Mouse (Mus musculus): ENCODE results near the gene Rgl2. TPM values are rescaled to one million over a fixed set of nuclear protein-coding genes. Genes with fewer than 3 reads are reported as not detected.
A peak's percentile ranks its signal among the peaks of the same experiment; 100 is the strongest.
"Not testable (repeated sequence)": the region's sequence is repeated elsewhere in the genome, so short reads cannot be mapped to it uniquely, and the experiment has no call there.

The Rgl2 gene
- polyA plus RNA-seq, 1 experiment from 2014 or later, result 60.9 TPM

DNA sequence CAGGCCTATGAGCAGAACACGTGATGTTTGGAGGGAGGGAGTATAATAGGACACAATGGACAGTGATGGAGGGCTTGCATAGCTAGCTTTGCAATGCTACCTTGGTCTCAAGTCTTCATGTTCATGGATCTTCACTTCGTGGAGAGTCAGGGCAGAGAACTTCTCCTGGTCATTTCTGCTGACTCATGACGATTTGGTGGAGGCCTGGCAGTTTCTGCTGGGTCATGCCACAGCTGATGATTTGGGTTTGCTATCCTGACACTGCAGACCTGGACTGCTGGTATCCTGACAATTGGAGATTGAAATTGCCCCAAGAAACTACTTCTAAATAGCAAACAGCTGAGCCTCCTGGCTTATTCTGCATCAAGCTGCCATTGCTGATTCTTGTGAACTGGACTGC is 44.2 kb downstream of the Rgl2 start:
- H3K9ac ChIP-seq, result no peak overlapping the region
- no peaks in the 10 kb centered on the region for H3K36me3 ChIP-seq (replicated peaks)
- no peak overlapping the region for H3K27ac ChIP-seq
- H3K27me3 ChIP-seq (replicated peaks), result peaks cover 28% of the 10 kb centered on the region
- no peak for ATAC-seq (replicated peaks)
- 62% methylated on average over 3 of the region's 3 CpGs for WGBS
- no peak overlapping the region for H3K4me2 ChIP-seq
- peaks cover 8% of the 10 kb centered on the region; the same call in 1 of the 2 replicates for H3K4me1 ChIP-seq
- no peaks in the 10 kb centered on the region for H3K9me3 ChIP-seq
- no peak overlapping the region for H3K4me3 ChIP-seq

GRCm38 (mm10) chr17:33977861-33978557 is 48.7 kb downstream of the Rgl2 start:
- Histone ChIP-seq H3K9me3 (no peaks in the 10 kb centered on the region), H3K9ac (peak overlapping the region; percentile 31), H3K27ac (no peak overlapping the region), H3K36me3 (replicated peaks) (no peaks in the 10 kb centered on the region), H3K4me1 (peaks cover 25% of the 10 kb centered on the region), H3K4me2 (peak overlapping the region; percentile 56), H3K4me3 (peak overlapping the region; percentile 35), H3K27me3 (replicated peaks) (peaks cover 47% of the 10 kb centered on the region)
- no peak for ATAC-seq (replicated peaks)
- WGBS, result 2% methylated on average over 57 of the region's 57 CpGs

DNA sequence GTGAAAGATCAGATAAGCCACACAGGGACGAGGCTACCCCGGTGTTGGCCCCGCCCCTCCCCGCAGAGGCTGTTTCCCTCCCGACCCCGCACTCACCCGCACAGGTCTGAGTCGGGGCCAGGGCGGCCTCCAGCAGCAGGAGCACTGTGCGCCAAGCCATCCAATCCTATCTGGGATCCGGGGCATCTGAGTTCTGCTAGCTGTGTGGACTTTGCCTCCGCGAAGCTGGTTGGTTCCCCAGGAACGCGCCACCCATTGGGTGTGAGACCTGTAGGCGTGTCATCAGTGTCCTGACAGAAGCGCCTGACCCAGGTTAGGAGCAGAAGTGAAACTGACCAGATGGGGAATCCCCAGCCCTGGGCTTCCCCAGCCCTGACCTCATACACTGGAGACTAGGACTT is 49.3 kb downstream of the Rgl2 start:
- peak overlapping the region; percentile 31; the same call in 1 of the 2 replicates for H3K9ac ChIP-seq
- H3K4me3 ChIP-seq, result peak overlapping the region; percentile 35
- no peak for ATAC-seq (replicated peaks)
- H3K27me3 ChIP-seq (replicated peaks), result peaks cover 47% of the 10 kb centered on the region
- under 1% methylated on average over 17 of the region's 17 CpGs for WGBS
- H3K4me2 ChIP-seq, result peak overlapping the region; percentile 56
- no peak overlapping the region for H3K27ac ChIP-seq
- H3K4me1 ChIP-seq, result peaks cover 25% of the 10 kb centered on the region
- H3K36me3 ChIP-seq (replicated peaks), result no peaks in the 10 kb centered on the region
- no peaks in the 10 kb centered on the region for H3K9me3 ChIP-seq

DNA sequence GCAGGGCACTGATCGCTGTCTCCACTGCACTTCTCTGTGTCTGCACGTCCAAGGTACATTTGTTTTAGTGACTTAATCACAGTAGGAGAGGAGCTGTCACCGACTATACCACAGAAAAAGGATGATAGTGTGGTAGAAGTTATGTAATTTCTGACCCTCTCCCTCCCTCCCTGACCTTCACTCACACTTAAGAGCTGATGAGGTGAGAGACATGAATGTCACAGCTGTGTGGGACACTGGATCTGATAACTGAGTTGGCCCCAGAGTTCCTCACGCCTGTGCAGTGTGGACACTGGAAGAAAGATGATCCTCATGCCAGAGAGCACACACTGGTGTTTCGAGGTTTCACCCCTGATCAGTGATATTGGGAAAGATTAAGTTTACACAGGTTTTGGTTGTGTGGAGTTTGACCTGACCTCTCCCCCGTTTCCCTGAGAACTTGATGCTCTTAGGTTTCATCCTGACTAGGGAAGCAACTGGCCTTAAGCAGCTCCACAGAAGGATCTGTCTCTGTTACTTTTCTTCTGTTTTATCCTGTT is 50.2 kb downstream of the Rgl2 start:
- peaks cover 47% of the 10 kb centered on the region for H3K27me3 ChIP-seq (replicated peaks)
- H3K4me3 ChIP-seq, result no peak overlapping the region
- no peak overlapping the region for H3K4me2 ChIP-seq
- no peak overlapping the region for H3K27ac ChIP-seq
- no peak overlapping the region for H3K9ac ChIP-seq
- WGBS, result 76% methylated on average over 6 of the region's 6 CpGs
- peaks cover 25% of the 10 kb centered on the region for H3K4me1 ChIP-seq
- H3K9me3 ChIP-seq, result no peaks in the 10 kb centered on the region
- no peak for ATAC-seq (replicated peaks)
- no peaks in the 10 kb centered on the region for H3K36me3 ChIP-seq (replicated peaks)

- ATAC-seq (replicated peaks), result peak; percentile 37
- Histone ChIP-seq H3K27me3 (replicated peaks) (peaks cover 47% of the 10 kb centered on the region), H3K27ac (peak overlapping the region; percentile 91), H3K4me3 (peak overlapping the region; percentile 8; the same call in 1 of the 2 replicates), H3K4me1 (peaks cover 25% of the 10 kb centered on the region), H3K9me3 (no peaks in the 10 kb centered on the region), H3K9ac (no peak overlapping the region), H3K4me2 (peak overlapping the region; percentile 60), H3K36me3 (replicated peaks) (no peaks in the 10 kb centered on the region)
- WGBS, result 77% methylated on average over 19 of the region's 19 CpGs
These were observed 51.1 kb downstream of the Rgl2 start for GRCm38 (mm10) chr17:33980181-33981035.

GRCm38 (mm10) chr17:33981192-33981909 is 52.0 kb downstream of the Rgl2 start:
- peak overlapping the region; percentile 60 for H3K4me2 ChIP-seq
- peak; percentile 95 for ATAC-seq (replicated peaks)
- peaks cover 25% of the 10 kb centered on the region for H3K4me1 ChIP-seq
- H3K36me3 ChIP-seq (replicated peaks); H3K9me3 ChIP-seq: not testable (repeated sequence)
- under 1% methylated on average over 27 of the region's 27 CpGs for WGBS
- peaks cover 41% of the 10 kb centered on the region for H3K27me3 ChIP-seq (replicated peaks)
- H3K27ac ChIP-seq, result peak overlapping the region; percentile 91
- peak overlapping the region; percentile 54 for H3K9ac ChIP-seq
- peak overlapping the region; percentile 57 for H3K4me3 ChIP-seq

DNA sequence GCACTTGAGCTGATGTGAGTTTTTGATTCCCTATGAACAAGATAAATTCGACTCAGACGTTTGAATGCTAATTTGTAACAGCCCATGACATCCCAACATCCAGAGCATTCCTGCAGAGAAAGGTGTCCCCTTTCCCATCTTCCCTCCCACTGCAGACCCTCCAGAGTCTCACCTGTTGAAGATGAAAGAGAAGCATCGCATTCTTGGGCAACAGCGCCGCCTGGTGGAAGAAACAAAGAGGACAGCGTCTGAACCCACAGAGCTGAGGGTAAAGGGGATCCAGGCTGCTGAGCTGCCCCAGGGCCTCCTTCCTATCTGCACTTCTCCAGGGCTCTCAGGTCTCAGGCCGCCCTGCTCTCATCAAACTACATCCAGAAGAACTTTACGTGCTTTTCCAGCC is 52.8 kb downstream of the Rgl2 start:
- H3K9ac ChIP-seq, result 0 out of 2 replicates have a peak overlapping the region, but pooled peaks have one; percentile 14
- 10% methylated on average over 8 of the region's 8 CpGs for WGBS
- H3K36me3 ChIP-seq (replicated peaks); H3K9me3 ChIP-seq; ATAC-seq (replicated peaks): not testable (repeated sequence)
- H3K4me2 ChIP-seq, result peak overlapping the region; percentile 60
- H3K27me3 ChIP-seq (replicated peaks), result peaks cover 33% of the 10 kb centered on the region
- H3K4me1 ChIP-seq, result peaks cover 25% of the 10 kb centered on the region
- peak overlapping the region; percentile 91 for H3K27ac ChIP-seq
- peak overlapping the region; percentile 57 for H3K4me3 ChIP-seq

Small RNA genes within 50 kb of the gene (microRNA-seq; reads per million reads assigned to microRNA genes)
- not detected for gene Gm27740

Other genes with a start within 250 kb of the Rgl2 start
- 197 and 208 TPM in 2 replicates for gene Hnrnpm, start 242.7 kb upstream of the Rgl2 start, polyA plus RNA-seq (2015; fragmentation: Nextera tagmentation; extraction: Ambion mirVana)
- 71.2 and 79.2 TPM in 2 replicates for gene March2, start 210.9 kb upstream of the Rgl2 start, polyA plus RNA-seq (2015; fragmentation: Nextera tagmentation; extraction: Ambion mirVana)
- 630 and 639 TPM in 2 replicates for gene Rab11b, start 169.0 kb upstream of the Rgl2 start, polyA plus RNA-seq (2015; fragmentation: Nextera tagmentation; extraction: Ambion mirVana)
- gene Angptl4, start 147.7 kb upstream of the Rgl2 start, polyA plus RNA-seq (2015; fragmentation: Nextera tagmentation; extraction: Ambion mirVana), result 22.6 and 23.3 TPM in 2 replicates
- gene Kank3, start 119.0 kb upstream of the Rgl2 start, polyA plus RNA-seq (2015; fragmentation: Nextera tagmentation; extraction: Ambion mirVana), result 51.5 and 53.4 TPM in 2 replicates
- 476 TPM in 2 replicates for gene Rps28, start 105.0 kb upstream of the Rgl2 start, polyA plus RNA-seq (2015; fragmentation: Nextera tagmentation; extraction: Ambion mirVana)
- 467 and 476 TPM in 2 replicates for gene Ndufa7, start 105.0 kb upstream of the Rgl2 start, polyA plus RNA-seq (2015; fragmentation: Nextera tagmentation; extraction: Ambion mirVana)
- gene Cd320, start 86.5 kb upstream of the Rgl2 start, polyA plus RNA-seq (2015; fragmentation: Nextera tagmentation; extraction: Ambion mirVana), result 50.8 and 58.9 TPM in 2 replicates
- not detected in 2 replicates for gene Gm7029, start 55.7 kb upstream of the Rgl2 start, polyA plus RNA-seq (2015; fragmentation: Nextera tagmentation; extraction: Ambion mirVana)
- 1.5 and 2.6 TPM in 2 replicates for gene Kifc1, start 38.9 kb upstream of the Rgl2 start, polyA plus RNA-seq (2015; fragmentation: Nextera tagmentation; extraction: Ambion mirVana)
- gene Platr17, start 24.4 kb upstream of the Rgl2 start, polyA plus RNA-seq (2015; fragmentation: Nextera tagmentation; extraction: Ambion mirVana), result 0.50 and 0.51 TPM in 2 replicates
- 59.4 and 61.1 TPM in 2 replicates for gene Daxx, start 20.1 kb upstream of the Rgl2 start, polyA plus RNA-seq (2015; fragmentation: Nextera tagmentation; extraction: Ambion mirVana)
- gene Tapbp, start 13.6 kb upstream of the Rgl2 start, polyA plus RNA-seq (2015; fragmentation: Nextera tagmentation; extraction: Ambion mirVana), result 23.6 and 28.6 TPM in 2 replicates
- gene Zbtb22, start 13.6 kb upstream of the Rgl2 start, polyA plus RNA-seq (2015; fragmentation: Nextera tagmentation; extraction: Ambion mirVana), result 18.1 and 18.3 TPM in 2 replicates
- 178 TPM in 2 replicates for gene Pfdn6, start 10.8 kb downstream of the Rgl2 start, polyA plus RNA-seq (2015; fragmentation: Nextera tagmentation; extraction: Ambion mirVana)
- 25.9 and 26.2 TPM in 2 replicates for gene Wdr46, start 11.1 kb downstream of the Rgl2 start, polyA plus RNA-seq (2015; fragmentation: Nextera tagmentation; extraction: Ambion mirVana)
- gene B3galt4, start 21.9 kb downstream of the Rgl2 start, polyA plus RNA-seq (2015; fragmentation: Nextera tagmentation; extraction: Ambion mirVana), result 14.9 and 15.1 TPM in 2 replicates
- 80.9 and 84.4 TPM in 2 replicates for gene Vps52, start 26.3 kb downstream of the Rgl2 start, polyA plus RNA-seq (2015; fragmentation: Nextera tagmentation; extraction: Ambion mirVana)
- 689 and 743 TPM in 2 replicates for gene Rps18, start 26.5 kb downstream of the Rgl2 start, polyA plus RNA-seq (2015; fragmentation: Nextera tagmentation; extraction: Ambion mirVana)
- gene H2-K1, start 70.8 kb downstream of the Rgl2 start, polyA plus RNA-seq (2015; fragmentation: Nextera tagmentation; extraction: Ambion mirVana), result 19.0 and 20.1 TPM in 2 replicates
- 22.8 and 26.3 TPM in 2 replicates for gene Ring1, start 95.1 kb downstream of the Rgl2 start, polyA plus RNA-seq (2015; fragmentation: Nextera tagmentation; extraction: Ambion mirVana)
- 65.6 and 74.1 TPM in 2 replicates for gene H2-Ke6, start 98.5 kb downstream of the Rgl2 start, polyA plus RNA-seq (2015; fragmentation: Nextera tagmentation; extraction: Ambion mirVana)
- gene Slc39a7, start 102.1 kb downstream of the Rgl2 start, polyA plus RNA-seq (2015; fragmentation: Nextera tagmentation; extraction: Ambion mirVana), result 178 and 184 TPM in 2 replicates
- 64.7 and 65.5 TPM in 2 replicates for gene Rxrb, start 102.3 kb downstream of the Rgl2 start, polyA plus RNA-seq (2015; fragmentation: Nextera tagmentation; extraction: Ambion mirVana)
- gene Col11a2, start 109.9 kb downstream of the Rgl2 start, polyA plus RNA-seq (2015; fragmentation: Nextera tagmentation; extraction: Ambion mirVana), result 3.2 and 4.8 TPM in 2 replicates
- gene H2-Oa, start 162.8 kb downstream of the Rgl2 start, polyA plus RNA-seq (2015; fragmentation: Nextera tagmentation; extraction: Ambion mirVana), result not detected in 2 replicates
- 17.2 and 18.8 TPM in 2 replicates for gene H2-DMa, start 190.0 kb downstream of the Rgl2 start, polyA plus RNA-seq (2015; fragmentation: Nextera tagmentation; extraction: Ambion mirVana)
- 137 and 140 TPM in 2 replicates for gene Brd2, start 193.1 kb downstream of the Rgl2 start, polyA plus RNA-seq (2015; fragmentation: Nextera tagmentation; extraction: Ambion mirVana)
- 0.27 and 0.65 TPM in 2 replicates for gene H2-DMb2, start 213.8 kb downstream of the Rgl2 start, polyA plus RNA-seq (2015; fragmentation: Nextera tagmentation; extraction: Ambion mirVana)
- gene H2-DMb1, start 223.5 kb downstream of the Rgl2 start, polyA plus RNA-seq (2015; fragmentation: Nextera tagmentation; extraction: Ambion mirVana), result 0.79 and 1.2 TPM in 2 replicates

All from midbrain, embryonic 15.5 days (tissue).